Mouse (Mus musculus): ENCODE data around the gene Cidec.

The Cidec gene

DNA sequence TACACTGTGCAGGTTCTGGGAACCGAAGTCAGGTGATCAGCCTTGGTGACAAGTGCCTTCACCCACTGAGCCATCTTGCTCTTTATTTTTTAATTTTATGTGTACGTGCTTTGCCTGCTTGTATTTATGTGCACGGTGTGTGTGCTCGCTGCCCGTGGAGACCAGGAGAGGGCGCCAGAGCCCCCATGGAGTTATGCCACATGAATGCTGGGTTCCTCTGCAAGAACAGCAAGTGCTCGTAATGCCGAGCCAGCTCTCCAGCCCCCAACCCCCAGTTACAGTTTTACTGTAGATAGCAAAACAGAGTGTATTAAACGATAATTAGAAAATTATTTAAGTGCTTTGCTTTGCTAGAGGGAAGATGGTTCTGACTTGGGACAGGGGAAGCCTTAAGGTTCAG lies 28.9 kb downstream of the Cidec start:
- no peak for DNase-seq (ENCODE audit: low spot score)

DNA sequence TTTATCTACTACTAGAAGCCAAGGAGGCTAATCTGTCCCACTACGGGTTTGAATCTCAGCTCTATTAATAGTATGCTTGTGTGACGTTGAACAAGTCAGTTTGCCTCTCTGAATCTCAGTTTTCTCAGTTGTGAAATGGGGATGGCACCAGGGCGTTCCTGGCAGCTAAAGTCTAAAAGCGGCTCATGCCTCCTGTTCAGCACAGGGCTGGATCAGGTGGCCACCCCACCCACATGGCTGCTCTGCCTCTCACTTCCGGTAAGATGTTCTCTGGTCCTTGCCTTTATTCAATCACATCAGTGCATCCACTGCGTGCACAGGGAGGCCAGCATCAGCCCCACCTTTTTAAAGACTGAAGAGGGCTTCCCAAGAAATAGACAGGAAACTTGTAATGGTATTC lies 30.1 kb downstream of the Cidec start:
- no peak for DNase-seq (ENCODE audit: low spot score)

DNA sequence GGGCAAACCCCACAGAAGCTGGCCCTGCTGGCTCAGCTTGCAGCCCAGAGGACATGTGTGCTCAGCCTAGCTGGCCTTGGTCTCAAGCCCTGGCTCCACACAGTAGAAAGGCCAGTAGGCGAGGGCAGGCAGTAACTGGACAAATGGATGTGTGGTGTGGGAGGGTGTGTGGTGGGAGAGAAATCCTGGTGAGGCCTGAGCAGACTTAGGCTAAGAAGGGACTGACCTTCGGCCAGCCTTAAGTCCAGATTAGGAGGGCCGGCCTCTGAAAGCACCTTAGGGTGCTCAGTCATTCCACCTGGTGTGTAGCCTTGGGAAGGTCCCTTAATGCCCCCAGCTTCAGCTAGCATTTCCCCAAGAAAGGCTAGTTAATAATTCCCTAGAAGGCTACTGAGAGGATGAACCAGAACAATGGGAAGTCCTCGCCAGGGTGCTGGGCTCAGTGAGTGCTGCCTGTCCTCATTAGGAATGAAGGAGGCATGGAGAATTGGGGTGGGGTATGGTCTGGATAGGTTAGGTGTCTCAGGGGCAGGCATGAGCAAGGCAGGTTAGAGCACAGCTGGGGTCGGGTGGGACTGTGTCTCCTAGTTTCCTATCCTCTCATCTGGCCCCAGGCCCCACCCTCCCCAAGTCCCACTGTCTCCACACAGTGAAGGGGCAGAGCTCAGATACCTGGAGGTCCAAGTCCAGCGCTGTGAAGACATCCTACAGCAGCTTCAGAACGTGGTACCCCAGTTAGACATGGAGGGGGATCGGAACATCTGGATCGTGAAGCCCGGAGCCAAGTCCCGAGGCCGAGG lies 30.7 kb downstream of the Cidec start:
- no peak for DNase-seq (ENCODE audit: low spot score)

DNA sequence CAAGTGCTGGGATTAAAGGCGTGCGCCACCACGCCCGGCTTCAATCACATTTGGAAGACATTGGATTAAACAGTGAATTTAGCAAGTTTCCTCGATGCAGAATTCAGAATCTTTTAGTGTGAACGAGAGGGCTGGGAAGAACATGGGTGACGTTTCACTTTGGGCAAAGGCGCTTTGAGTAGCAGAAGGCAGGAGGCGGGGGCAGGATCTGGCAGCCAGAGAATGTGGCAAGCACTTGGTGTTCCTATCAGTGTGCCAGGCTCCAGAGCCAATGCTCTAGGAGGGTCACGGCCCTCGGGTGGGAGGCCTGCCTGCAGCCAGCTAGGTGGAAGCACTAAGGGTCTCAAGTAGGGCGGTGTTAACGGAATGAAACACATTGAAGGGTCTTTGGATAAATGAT lies 33.5 kb downstream of the Cidec start:
- DNase-seq (ENCODE audit: low spot score): no peak

DNA sequence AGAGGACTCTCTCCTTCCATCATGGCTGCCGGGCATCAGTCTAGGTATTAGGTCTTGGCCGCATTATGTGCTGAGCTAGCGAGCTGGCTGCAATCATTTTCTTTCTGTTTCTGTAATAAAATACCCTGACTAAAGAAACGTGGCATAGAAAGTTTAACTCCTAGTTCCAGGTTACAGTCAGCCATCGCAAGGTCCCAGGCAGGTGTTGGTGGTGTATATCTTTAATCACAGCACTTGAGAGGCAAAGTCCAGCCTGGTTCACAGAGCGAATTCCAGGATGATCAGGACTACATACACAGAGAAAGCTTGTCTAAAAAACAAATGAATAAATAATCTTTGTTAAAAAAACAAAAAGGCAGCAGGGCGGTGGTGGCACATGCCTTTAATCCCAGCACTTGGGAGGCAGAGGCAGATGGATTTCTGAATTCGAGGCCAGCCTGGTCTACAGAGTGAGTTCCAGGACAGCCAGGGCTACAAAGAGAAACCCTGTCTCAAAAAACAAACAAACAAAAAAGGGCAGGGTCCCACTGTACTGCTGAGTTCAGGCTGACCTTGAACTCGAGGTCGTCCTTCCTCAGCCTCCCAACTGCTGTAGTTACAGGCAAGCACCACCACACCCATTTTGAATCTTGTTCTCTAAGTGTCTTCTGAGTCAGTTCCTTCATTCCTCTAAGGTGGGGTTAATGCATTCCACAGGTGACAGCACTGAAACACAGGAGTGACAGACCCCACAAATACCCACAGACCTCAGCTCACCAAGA lies 39.1 kb downstream of the Cidec start:
- no peak for DNase-seq (ENCODE audit: low spot score)

DNA sequence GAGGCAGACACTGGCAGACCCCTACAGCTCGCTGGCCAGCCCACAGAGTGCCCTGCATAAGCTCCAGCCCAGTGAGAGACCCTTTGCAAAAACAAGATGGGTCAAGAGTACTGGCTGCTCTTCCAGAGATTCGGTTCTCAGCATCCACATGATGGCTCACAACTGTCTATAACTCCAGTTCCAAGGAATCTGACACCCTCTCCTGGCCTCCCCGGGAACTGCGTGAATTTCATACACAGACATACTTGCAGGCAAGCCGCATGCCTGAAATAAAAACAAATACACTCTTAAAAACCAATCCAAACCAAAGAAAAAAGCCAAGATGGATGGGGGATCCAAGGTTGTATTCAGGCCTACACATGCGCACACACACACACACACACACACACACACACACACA lies 40.1 kb downstream of the Cidec start:
- DNase-seq (ENCODE audit: low spot score): no peak

DNA sequence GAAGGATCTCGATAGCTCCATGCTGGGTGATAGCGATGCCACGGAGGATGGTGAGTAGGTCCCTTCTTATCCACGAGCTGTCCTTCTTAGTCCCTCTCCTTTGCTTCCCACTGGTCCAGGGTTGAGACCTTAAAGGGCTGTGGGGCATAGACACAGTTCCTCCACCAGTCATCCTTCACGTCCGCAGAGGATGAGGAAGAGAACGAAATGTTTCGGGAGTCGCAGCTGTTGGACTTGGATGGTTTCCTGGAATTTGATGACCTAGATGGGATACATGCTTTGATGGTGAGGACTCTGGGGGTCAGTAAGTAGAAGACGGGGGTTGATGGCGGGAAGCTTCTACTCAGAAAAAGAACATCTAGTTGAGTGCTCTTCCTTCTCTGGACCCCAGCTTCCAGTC lies 40.7 kb downstream of the Cidec start:
- no peak for DNase-seq (ENCODE audit: low spot score)

DNA sequence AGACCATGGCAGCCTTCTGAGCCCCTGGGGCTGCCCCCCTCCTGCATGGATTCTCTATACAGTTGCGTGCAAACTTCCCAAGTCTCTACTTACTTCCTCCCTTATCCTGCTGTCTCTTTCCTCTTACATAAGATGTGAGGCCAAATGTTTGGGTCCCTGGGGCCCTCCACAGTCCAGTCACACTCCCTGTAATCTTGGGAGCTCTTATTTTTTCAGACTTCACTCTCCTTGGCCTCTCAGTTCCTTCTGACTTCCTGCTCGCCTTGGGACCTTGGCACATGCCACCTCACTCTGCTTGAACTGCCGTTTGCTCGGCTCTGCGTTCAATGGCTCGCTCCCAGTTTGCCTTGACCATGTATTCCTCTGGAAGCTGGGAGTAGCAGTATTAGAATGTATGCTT lies 41.6 kb downstream of the Cidec start:
- no peak for DNase-seq (ENCODE audit: low spot score)

DNA sequence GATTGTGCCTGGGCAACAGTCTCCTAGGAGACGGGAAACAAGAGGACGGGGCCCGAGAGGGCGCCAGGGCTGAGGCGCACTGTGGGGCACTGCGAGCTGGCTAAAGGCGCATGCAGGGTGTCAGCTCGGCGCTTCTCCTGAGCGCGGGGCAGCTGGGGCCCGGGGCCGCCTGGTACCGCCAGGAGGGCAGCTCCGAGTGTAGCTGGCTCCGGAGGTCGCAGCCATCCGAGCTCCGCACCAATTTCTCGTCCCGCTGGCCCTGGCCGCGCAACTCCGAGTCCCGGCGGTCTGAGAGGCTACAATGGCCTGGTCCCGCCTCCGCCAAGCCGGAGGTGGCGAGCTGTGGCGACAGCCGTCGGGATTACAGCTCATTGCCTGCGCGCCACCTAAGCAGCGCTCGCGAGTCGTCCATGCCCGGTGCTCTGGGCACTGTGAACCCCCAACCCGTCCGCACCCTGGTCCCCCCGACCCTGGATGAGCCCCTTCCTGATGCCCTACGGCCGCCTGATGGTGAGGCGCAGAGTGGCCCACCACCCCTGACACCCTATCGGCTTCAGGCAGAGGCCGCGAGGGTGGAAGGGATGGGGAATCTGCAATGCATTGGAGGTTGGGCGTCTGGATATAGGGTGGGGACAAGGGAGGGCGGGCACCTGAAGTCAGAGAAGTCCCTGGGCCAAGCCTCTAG lies 43.0 kb downstream of the Cidec start:
- peak; percentile 85 for DNase-seq (ENCODE audit: low spot score)

DNA sequence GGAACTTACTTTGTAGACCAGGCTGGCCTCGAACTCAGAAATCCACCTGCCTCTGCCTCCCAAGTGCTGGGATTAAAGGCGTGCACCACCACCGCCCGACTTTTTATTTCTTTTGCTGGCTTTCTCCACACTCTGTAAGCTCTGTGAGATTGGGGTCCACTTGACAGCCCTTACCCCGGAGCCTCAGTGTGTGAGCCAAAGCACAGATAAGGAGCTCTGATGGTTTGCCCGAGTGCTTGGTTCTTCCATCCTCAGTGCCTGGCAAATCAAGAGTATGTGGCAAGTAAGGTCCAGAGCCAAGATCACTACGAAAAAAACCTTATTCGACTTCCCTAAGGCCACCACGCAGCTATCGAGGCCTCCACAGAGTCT lies 43.6 kb downstream of the Cidec start:
- DNase-seq (ENCODE audit: low spot score): no peak

DNA sequence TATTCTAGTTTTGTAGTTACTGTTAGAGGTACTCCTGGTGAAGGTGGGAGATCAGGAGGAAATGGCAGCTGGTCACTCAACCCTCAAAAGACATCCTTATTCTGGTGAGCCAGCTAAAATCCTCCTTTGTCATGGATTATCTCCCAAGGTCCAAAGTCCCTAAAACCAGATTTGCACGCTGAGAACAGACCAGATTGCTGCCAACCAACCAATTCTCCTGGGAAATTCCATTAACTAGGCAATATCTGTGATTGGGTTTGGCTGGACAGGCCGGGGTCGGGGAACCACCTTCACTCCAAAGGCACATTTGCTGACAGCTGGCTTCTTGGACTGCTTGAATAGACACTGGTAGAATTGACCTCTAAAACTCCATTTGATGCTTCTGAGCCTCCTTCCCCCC lies 44.8 kb downstream of the Cidec start:
- DNase-seq (ENCODE audit: low spot score): no peak

DNA sequence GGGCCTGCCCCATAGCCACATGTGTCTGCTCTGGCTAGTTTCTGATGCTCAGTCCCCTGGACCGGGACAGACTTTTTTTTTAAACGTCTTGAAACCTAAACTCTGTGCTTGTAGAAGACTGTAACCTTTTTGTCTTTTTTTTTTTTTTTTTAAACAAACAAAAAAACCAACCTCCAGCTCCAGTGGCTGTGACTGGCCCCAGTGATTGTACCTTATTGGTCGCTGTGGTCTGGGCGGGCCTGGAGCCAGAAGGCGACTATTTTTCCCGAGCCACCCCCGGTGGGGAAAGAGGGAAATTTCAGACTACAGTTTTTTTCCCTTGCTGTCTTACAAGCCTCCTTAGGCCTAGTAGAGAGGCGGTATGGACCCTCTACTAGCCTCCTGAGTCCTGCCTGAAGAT lies 46.6 kb downstream of the Cidec start, which contains the start of gene Ttll3:
Ttll3 (plus strand) TSS at position 301 of the 400 bp plus-strand sequence.
- no peak for DNase-seq (ENCODE audit: low spot score)

DNA sequence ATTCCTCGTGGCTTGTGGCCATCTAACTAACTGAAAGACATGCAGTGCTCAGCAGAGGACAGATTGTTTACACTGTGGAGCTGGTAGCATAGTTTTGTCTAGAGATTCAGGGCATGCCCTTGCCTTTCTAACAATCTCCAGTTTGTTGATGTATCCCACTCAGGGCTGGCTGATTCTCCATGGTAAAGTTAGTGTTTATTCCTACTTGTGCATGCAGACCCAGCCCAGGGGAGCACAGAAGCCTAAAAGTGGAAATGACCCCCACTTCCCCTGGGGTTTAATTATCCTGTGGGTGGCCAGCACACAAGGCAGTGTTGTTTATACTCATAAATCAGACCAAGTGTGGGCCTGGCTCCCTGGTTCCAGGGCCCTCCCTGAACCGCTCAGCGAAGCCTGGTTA lies 49.5 kb downstream of the Cidec start:
- DNase-seq (ENCODE audit: low spot score): no peak

DNA sequence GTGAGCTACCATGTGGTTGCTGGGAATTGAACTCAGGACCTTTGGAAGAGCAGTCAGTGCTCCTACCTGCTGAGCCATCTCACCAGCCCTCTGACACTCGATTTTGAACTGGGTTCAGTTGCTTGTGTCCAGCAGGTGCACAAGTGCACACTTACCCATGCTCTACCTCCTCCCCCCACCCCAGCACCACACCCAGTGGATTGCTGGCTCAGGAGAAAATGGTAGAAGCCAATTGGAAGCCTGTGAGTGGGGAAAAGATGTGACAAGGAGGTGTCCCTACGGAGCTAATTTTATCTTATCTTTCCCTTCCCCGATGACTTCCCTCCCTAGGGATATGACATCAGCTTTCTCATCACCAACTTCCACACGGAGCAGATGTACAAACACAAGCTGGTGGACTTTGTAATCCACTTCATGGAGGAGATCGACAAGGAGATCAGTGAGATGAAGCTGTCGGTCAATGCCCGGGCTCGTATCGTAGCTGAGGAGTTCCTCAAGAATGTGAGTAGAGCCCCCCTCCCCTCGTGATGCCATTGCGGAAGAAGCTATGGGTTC lies 50.3 kb downstream of the Cidec start:
- no peak for DNase-seq (ENCODE audit: low spot score)

DNA sequence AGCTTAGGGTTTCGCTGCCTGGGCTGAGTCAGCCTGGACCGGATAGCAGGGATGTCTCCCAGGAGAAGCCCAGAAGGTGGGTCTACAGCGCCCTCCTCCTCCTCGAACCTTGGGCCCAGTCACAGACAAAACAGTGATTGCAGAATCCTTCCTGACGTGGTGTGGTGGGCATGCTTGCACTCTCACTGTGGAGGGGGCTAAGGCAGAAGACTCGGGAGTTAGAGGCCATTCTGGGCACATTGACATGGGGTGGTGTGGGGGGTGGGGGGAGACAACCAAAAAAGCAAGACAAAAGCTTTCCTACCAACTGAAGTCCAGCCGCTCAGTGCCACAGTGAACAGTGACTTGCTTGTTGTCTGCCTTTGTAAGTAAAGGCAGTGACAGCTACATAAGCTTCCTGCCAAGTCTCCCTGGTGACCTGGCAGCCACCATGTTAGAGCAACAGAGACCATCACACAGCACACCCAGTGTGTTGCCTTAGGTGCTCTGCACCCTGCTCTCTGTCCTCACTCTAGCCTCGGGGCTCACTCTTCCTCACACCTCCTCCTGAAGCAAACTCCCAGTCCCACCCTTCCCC lies 51.1 kb downstream of the Cidec start:
- DNase-seq (ENCODE audit: low spot score): no peak

DNA sequence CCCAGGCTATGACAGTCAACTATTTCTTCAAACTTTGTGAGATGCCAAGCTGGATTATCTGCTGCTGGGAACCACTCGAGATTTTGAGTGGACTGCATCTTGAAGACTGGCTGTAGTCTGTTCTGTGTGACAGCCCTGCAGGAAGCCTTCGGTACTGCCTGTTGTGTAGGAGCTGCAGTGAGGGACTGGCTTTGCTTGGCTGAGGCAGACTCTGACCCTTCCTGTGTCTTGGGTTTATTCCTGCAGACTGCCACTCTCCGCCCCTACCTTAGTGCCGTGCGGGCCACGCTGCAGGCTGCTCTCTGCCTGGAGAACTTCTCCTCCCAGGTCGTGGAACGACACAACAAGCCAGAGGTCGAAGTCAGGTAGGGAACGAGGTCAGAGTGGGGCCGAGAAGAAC lies 55.1 kb downstream of the Cidec start:
- DNase-seq (ENCODE audit: low spot score): no peak

DNA sequence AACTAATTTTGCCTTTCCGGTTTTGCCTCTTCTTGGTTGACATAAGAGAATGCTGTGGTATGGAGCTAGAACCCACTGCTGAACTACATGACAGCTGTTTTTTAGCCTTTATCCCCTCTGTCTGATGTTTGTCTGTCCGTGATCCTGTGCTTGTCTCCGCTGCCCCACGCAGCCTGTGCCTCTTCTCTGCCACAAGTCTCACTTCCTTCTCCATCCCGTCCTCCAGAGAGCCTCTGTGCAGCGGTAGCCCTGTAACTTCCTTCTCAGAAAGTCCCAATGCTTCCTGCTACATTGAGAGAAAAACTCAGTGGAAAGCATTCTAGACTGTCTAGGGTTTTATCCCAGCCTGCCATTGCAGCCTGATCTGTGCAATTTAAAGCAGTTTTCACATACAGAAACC lies 56.3 kb downstream of the Cidec start:
- DNase-seq (ENCODE audit: low spot score): no peak

DNA sequence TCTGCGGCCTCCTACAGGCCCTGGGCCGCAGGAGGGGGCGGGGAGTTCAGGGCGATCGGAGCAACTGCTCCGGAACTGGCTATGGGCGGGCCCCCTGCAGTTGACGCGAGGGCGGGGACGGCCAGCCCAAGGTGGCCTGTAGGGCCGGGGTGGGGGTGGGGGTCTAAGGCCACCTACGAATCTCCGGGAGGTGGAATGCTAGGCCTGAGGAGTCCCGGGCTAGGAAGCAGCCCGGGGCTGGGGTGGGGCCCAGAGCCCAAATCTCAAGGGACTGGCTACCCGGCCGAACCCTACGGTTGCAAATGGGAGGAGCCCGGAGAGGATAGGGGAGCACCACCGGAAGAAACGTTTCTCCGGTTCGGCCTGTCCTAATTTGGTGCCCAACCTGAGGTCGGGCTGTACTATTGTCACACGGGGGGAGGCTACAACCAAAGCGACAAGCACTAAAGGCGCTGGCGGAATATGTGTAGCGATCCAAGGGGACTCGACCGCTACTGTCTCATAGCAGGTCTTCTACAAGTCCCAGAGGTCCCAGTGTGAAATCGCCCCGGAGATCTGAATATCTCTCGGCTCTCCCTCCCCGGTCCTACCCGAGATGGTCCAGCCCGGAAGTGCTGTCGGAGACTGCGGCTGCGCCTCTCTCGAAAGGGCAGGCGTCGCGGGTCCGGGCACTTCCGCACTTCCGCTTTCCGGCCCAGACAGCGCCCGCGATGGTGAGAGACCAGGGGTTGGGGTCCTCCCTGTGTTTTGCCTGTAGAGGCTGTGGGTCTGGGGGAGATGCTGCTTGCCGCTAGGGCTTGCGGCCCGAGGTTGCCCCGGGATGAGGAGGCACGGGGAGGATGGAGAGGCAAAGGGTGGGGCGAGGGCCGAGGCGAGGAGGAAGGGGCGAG lies 57.8 kb downstream of the Cidec start, which contains the start of the genes Tada3 and Arpc4:
Tada3 (minus strand) TSS at position 388 of the 890 bp plus-strand sequence.
Arpc4 (plus strand) TSS at position 620 of the 890 bp plus-strand sequence.
- DNase-seq (ENCODE audit: low spot score): peak; percentile 94

DNA sequence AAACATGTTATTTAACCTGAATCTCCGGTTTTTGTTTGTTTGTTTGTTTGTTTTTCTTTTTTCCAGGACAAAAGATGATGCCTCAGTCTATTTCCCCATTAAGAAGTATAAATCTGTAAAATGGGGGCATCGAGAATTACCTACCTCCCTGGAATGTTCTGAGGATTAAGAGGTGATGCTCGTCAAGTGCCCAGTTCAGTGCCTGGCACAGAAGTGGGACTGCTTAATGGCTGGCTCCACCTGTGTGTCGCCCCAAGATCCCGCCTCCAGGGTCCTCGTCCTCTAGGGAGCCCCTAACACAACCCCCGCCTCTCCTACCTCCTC lies 58.4 kb downstream of the Cidec start:
- DNase-seq (ENCODE audit: low spot score): no peak

All from embryo, embryonic 10 days (tissue).